Mouse (Mus musculus) adipocyte (in vitro differentiated cells): Measurements from ENCODE around the gene Gm3336.

Source experiments
- DNase-seq: peaks from one replicate; pipeline ENCODE4 v3.0.0-alpha.2; 2016; ENCODE audit warnings: low spot score

Gene Gm3336

DNA sequence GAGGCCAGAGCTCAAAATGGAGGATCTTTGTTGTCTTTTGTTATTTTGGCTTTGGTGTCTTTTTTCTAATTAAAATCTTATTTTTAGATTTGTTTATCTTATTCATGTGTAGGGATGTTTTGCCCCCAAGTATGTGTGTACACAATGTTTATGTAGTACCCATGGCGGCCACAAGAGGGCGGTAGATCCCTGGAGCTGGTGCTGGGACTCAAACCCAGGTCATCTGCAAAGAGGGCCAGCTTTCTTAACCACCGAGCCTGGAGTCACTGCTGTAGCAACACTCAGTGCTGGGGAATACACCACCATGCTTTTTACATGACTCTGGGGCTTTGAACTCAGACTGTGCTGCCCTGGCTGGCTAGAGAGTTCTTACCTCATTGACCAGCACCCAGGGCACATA is 45.0 kb downstream of the Gm3336 start:
- peak; percentile 48 for DNase-seq

DNA sequence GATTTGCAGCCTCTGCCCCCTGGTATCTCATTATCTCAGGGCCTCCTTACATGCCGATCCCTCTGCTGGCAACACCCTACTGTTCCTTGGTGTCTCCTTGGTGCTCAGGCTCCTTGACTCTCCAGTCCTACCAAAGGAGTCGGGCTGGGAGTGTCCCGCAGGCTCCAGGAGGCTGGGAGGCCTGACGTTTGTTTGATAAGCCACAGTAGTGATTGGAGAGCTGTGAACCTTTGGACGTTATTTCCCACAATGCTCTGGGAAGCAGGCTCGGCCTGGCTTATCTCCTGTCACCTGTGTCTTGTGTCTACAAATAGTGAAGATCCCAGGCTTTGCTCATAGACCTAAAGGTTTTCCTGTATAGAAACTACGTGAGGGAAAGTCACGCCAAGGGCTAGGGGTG is 45.7 kb downstream of the Gm3336 start:
- DNase-seq, result no peak

DNA sequence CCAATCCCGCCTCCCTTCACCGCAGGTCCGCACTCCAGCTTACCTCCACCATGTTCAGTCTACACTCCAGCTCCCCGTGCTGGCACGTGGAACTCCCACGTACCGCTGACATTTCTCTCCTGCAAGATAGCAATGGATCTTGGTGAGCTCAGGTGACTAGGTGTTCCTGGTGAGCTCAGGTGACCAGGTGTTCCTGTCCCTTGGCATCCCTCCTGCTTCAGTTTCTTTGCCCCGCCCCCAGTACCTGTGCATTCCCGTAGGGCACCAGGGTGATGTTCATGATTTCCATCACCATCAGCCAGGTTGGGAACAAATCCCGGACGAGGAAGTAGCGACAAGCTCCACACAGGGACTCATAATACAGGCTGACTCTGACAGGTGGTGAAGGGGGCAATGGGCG is 46.3 kb downstream of the Gm3336 start:
- no peak for DNase-seq

DNA sequence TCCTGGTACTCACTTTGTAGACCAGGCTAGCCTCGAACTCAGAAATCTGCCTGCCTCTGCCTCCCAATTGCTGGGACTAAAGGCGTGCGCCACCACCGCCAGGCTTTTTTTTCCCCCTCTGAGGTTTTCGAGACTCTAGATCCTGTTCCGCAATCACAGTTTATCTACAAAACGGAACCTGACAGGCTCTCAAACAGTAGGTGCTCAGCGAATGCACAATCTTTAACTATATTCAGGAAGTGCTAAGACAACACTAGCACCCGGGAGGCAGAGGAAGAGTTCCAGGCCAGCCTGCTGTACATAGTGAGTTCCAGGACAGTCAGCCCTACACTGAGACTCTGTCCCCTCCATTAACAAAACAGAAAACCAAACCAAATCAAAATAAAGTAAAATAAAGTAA is 47.0 kb downstream of the Gm3336 start:
- DNase-seq, result no peak

DNA sequence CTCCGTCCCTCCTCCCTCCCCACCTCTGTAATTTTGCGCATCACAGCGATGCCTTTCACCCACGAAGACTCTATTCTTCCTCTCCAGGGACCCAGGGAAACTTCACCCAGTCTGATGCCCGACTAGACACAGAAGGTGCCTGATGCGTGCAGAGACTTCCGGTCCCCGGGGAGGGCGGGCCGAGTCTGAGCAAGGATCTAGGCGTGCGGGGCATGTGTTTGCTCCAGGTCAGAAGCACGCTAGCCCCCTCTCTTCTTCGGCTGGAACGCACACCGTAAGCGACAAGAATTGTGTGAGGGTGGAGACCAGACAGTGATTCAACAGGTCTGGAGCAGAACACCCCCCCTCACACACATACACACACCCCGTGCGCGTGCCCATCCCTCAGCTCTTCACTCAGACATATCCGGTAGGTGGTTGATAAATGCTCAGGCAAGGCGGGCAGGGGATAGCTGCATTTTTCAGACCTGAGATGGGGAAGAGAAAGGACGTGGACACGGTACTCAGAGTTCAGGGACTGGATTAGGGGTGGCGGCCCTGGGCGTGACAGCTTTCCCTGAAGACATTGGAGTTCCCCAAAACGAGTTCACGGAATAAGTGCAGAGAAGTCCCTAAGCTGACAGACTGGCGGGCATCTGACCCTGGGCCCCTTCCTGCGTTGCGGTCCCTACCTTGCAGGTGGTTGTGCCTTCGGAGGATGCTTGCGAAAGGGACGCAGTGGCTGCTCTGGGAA is 47.7 kb downstream of the Gm3336 start:
- DNase-seq, result peak; percentile 28

DNA sequence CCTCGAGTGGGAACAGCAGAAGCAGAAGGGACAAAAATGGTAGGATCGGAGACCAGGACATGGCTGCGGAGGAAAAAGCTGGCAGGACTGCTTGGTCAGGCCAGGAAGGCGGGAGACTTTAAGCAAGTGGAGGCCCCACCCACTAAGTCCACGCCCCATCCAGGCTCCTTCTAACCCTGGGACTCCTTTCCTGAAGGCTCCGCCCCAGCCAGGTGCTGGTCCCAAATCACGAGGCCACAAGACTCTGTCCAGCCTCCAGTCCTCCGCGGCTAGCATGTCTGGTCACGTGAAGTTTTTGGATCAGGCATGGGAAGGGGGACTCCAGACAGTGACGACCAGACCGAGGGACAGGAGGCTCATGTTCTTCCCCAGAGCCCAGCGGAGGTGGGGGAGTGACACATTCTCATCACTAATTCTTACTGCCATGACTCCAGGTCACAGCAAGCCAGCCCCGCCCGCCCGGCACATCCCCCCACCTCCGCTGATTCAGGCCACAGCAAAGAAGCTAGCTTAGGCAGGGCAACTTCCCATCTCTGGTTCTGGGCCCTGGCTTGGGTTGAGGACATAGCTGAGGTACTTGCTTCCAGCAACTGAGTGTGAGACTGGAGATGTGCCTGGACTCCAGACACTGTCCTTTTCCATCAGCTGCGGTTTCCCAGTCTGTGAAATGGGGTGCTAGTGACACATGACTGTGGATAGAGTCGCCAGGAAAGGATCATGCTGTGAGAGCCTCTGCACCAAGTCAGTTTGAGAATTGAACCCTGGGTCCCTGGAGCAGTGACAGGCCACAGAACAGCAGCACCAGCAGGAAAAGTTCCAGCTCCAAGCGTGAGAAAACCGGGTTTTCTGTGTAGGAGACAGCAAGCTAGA is 48.5 kb downstream of the Gm3336 start:
- peak; percentile 78 for DNase-seq

DNA sequence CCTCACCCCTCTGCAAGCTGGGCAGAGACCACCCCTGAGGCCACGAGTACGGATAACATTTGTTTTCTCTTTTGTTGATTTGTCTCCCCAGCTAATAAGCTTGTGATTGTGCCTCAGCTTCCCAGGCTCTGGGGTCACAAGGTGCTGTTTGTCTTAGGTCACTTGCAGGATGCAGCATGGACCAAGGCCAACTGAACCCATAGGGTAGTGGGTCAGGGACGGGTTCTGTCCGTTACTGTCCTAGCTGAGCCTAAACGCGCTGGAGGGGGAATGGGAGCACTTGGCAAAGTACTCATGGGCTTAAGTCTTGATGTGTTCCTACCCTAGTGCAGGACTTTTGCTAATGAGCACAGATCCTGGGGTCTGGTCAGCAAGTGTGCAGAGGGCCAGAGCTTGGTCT is 49.2 kb downstream of the Gm3336 start:
- peak; percentile 41 for DNase-seq

DNA sequence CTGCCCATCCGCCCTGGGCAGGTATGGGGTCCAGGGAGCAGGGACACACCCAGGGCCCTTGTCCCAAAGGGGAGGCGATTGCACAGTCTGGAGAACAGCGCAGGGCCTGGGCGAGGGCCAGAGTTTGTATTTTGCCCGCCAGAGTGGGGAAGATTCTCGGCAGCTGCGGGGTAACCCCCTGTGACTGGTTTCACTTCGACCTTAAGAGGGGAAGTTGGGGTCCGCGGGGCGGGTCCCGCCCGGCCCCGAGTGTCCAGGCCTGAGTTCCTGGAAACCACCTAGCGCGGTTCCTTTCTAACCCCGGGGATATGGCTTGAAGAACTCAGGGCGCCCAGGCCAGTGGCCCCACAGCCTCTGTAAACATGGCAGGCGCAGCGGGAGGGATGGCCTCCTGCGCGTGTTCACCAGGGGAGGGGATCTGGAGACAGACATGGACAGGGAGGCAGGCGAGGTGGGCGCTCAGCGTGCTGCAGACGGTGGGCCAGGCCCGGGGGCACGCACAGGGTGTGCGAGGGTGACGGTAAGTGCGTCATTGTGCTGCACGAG is 50.0 kb downstream of the Gm3336 start:
- DNase-seq, result no peak

DNA sequence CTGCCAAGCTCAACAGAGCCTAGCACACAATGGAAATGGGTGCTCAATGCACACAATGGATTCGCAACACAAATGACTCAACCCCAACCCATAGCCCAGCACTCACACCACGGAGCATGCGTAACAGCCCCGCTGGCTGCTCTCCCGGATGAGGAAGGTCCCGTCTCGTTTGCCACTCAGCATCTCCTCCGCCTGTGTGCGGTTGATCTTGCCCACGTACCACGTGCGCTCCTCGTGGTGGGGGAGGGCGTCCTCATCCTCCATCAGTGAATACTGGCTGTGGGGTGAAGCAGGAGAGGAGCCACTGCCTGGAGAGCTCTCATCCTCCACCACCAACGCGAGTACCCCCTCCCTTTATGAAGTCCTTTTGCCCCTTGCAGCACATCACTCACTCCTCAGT is 50.6 kb downstream of the Gm3336 start:
- DNase-seq, result no peak

DNA sequence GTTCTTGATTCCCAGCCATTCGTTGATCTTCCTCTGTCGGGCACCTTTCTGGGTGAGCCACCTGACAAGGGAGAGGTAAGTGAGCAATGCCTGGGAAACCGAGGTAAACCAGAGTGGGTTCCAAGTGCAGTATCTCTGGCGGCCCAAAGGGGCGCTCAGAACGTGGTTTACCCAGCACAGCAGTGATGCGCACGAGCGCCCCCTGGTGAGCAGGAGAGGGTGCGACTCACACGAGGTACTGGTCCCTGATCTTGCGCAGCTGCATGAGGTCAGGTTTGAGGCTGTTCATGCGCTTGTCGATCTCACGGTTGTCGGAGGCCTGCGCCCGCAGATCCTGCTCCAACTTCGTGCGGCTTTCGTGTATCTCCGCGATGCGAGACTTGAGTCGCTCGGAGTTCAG is 51.0 kb downstream of the Gm3336 start:
- peak; percentile 94 for DNase-seq

DNA sequence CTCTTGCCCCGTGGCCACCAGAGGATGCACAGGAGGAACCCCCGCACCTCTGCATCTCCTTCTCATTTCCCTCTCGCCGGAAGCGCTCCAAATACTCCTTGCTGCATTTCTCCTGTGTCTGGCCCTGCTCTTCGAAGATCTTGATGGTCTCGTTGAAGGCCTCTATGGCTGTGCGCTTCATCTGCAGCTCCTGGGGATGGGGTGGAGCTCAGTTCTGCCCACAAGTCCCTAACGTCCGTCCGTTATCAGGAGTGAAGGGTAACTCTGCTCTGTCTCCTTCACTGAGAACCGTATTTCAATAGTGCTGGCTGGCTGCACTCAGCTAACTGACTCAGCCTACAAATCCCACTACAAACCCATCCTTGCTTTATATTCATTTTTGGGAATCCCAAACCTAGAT is 51.5 kb downstream of the Gm3336 start:
- DNase-seq, result no peak

DNA sequence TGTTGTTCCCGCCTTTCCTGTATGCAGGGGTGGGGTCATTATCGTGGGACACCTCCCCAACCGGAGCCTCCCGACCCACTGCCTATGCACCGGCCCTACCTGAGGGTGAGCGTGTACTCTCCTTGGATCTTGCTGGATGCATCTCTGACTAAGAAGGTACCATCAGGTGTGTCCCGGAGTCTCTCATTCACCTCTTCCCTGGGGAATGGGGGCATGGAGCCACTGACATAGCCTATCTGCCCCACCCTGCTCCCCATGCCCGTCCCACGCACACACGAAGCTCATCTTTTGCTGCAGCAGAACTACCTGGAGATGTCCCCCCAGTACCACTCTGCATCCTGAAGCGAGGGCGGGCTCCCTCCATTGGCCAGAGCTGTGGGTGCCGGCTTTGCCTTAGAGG is 52.4 kb downstream of the Gm3336 start:
- DNase-seq, result no peak

DNA sequence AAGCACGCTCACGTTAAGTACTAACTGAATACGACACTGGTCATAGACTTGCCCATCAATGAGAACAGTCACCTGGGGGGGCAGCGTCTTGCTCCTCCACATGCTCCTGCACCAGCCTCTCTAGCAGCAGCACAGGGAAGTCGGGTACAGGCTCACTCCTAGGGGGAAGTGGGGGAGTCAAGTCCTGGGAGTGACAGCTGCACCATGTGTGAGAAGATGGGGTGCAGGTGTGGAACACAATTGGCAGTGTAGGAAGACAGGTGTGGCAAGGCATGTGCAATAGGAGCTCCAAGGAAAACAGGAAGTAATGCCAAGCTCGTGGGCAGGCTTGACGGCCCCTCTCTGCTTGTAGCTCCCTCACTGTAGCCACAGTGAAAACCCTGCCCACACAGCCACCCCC is 52.9 kb downstream of the Gm3336 start:
- no peak for DNase-seq

DNA sequence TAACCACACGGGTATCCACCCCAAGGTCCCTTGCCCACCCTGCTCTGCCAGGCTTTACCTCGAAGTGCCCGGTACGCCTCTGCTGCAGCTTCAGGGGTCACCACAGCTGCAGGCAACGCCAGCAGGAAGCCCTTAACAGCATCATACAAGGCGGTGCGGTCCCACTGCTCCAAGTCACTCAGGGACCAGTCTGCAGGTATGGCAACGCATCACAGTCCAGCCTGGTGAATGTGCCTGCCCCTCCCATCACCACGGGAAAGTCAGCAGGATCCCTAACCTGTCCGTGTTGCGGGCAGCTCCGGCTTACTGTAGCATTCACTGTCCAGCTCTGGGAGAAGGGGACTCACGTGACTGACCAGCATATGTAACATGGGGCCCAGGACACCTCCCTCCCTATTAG is 53.7 kb downstream of the Gm3336 start:
- no peak for DNase-seq
